Mouse (Mus musculus): ENCODE results near the gene Osbpl6. TPM values are rescaled to one million over a fixed set of nuclear protein-coding genes. Genes with fewer than 3 reads are reported as not detected.
A peak's percentile ranks its signal among the peaks of the same experiment; 100 is the strongest.

Gene Osbpl6
- polyA plus RNA-seq, 1 experiment from 2014 or later, result 11.0 TPM

- H3K4me3 ChIP-seq (ENCODE audit: low read depth, low read length), result no peak overlapping the region
- DNase-seq (ENCODE audit: low spot score) (no peak), ATAC-seq (ENCODE audit: low read depth) (no peak)
- no peak overlapping the region for H3K9ac ChIP-seq (ENCODE audit: low read depth, low read length)
- H3K4me1 ChIP-seq (ENCODE audit: control insufficient read depth, insufficient read depth, low read length), result no peaks in the 10 kb centered on the region
- no peaks in the 10 kb centered on the region for H3K9me3 ChIP-seq (ENCODE audit: control insufficient read depth, low read length)
- no peaks in the 10 kb centered on the region for H3K36me3 ChIP-seq (ENCODE audit: control insufficient read depth, insufficient read depth, low read length)
- WGBS, result 95% methylated on average over 11 of the region's 11 CpGs
- no peak overlapping the region for H3K27ac ChIP-seq (replicated peaks; ENCODE audit: low read depth, low read length)
- H3K27me3 ChIP-seq (replicated peaks; ENCODE audit: control insufficient read depth, insufficient read depth, low read length), result no peaks in the 10 kb centered on the region
- H3K4me2 ChIP-seq (ENCODE audit: low read depth, low read length), result no peak overlapping the region
Measured at GRCm38 (mm10) chr2:76498891-76499290, 92.6 kb downstream of the Osbpl6 start.

- Histone ChIP-seq H3K4me1 (ENCODE audit: control insufficient read depth, insufficient read depth, low read length) (no peaks in the 10 kb centered on the region), H3K9me3 (ENCODE audit: control insufficient read depth, low read length) (0 out of 2 replicates have a peak, but pooled peaks cover 3% of the 10 kb centered on the region), H3K27me3 (replicated peaks; ENCODE audit: control insufficient read depth, insufficient read depth, low read length) (no peaks in the 10 kb centered on the region), H3K27ac (replicated peaks; ENCODE audit: low read depth, low read length) (no peak overlapping the region), H3K4me2 (ENCODE audit: low read depth, low read length) (no peak overlapping the region), H3K4me3 (ENCODE audit: low read depth, low read length) (no peak overlapping the region), H3K36me3 (ENCODE audit: control insufficient read depth, insufficient read depth, low read length) (no peaks in the 10 kb centered on the region), H3K9ac (ENCODE audit: low read depth, low read length) (no peak overlapping the region)
- WGBS, result 42% methylated on average over 12 of the region's 12 CpGs
- no peak for DNase-seq (ENCODE audit: low spot score)
- no peak for ATAC-seq (ENCODE audit: low read depth)
Measured at GRCm38 (mm10) chr2:76504122-76504839, 98.0 kb downstream of the Osbpl6 start.

- no peaks in the 10 kb centered on the region for H3K4me1 ChIP-seq (ENCODE audit: control insufficient read depth, insufficient read depth, low read length)
- H3K27ac ChIP-seq (replicated peaks; ENCODE audit: low read depth, low read length), result no peak overlapping the region
- DNase-seq (ENCODE audit: low spot score), result no peak
- WGBS, result 91% methylated on average over 2 of the region's 2 CpGs
- no peak overlapping the region for H3K4me2 ChIP-seq (ENCODE audit: low read depth, low read length)
- H3K9ac ChIP-seq (ENCODE audit: low read depth, low read length), result no peak overlapping the region
- 0 out of 2 replicates have a peak, but pooled peaks cover 3% of the 10 kb centered on the region for H3K9me3 ChIP-seq (ENCODE audit: control insufficient read depth, low read length)
- no peak for ATAC-seq (ENCODE audit: low read depth)
- H3K27me3 ChIP-seq (replicated peaks; ENCODE audit: control insufficient read depth, insufficient read depth, low read length), result no peaks in the 10 kb centered on the region
- H3K36me3 ChIP-seq (ENCODE audit: control insufficient read depth, insufficient read depth, low read length), result no peaks in the 10 kb centered on the region
- no peak overlapping the region for H3K4me3 ChIP-seq (ENCODE audit: low read depth, low read length)
Measured at GRCm38 (mm10) chr2:76504989-76505388, 98.7 kb downstream of the Osbpl6 start.

GRCm38 (mm10) chr2:76511281-76511721 is 105.0 kb downstream of the Osbpl6 start:
- H3K9ac ChIP-seq (ENCODE audit: low read depth, low read length), result no peak overlapping the region

GRCm38 (mm10) chr2:76512133-76512532 is 105.8 kb downstream of the Osbpl6 start:
- ATAC-seq (ENCODE audit: low read depth), result no peak

More at GRCm38 (mm10) chr2:76511281-76511721, 105.0 kb downstream of the Osbpl6 start:
- DNase-seq (ENCODE audit: low spot score), result no peak
- peak; percentile 26; the same call in 1 of the 2 replicates for ATAC-seq (ENCODE audit: low read depth)
- Histone ChIP-seq H3K9me3 (ENCODE audit: control insufficient read depth, low read length) (0 out of 2 replicates have a peak, but pooled peaks cover 3% of the 10 kb centered on the region), H3K36me3 (ENCODE audit: control insufficient read depth, insufficient read depth, low read length) (no peaks in the 10 kb centered on the region), H3K4me3 (ENCODE audit: low read depth, low read length) (no peak overlapping the region), H3K4me2 (ENCODE audit: low read depth, low read length) (no peak overlapping the region), H3K4me1 (ENCODE audit: control insufficient read depth, insufficient read depth, low read length) (no peaks in the 10 kb centered on the region), H3K27me3 (replicated peaks; ENCODE audit: control insufficient read depth, insufficient read depth, low read length) (no peaks in the 10 kb centered on the region), H3K27ac (replicated peaks; ENCODE audit: low read depth, low read length) (no peak overlapping the region)
- WGBS, result 82% methylated on average over 8 of the region's 8 CpGs

GRCm38 (mm10) chr2:76512888-76513287 is 106.6 kb downstream of the Osbpl6 start:
- ATAC-seq (ENCODE audit: low read depth) (no peak), DNase-seq (ENCODE audit: low spot score) (no peak)
- H3K27ac ChIP-seq (replicated peaks; ENCODE audit: low read depth, low read length), result no peak overlapping the region
- no peaks in the 10 kb centered on the region for H3K9me3 ChIP-seq (ENCODE audit: control insufficient read depth, low read length)
- no peaks in the 10 kb centered on the region for H3K36me3 ChIP-seq (ENCODE audit: control insufficient read depth, insufficient read depth, low read length)
- H3K4me3 ChIP-seq (ENCODE audit: low read depth, low read length), result no peak overlapping the region
- no peak overlapping the region for H3K4me2 ChIP-seq (ENCODE audit: low read depth, low read length)
- no peaks in the 10 kb centered on the region for H3K4me1 ChIP-seq (ENCODE audit: control insufficient read depth, insufficient read depth, low read length)
- no peak overlapping the region for H3K9ac ChIP-seq (ENCODE audit: low read depth, low read length)
- H3K27me3 ChIP-seq (replicated peaks; ENCODE audit: control insufficient read depth, insufficient read depth, low read length), result no peaks in the 10 kb centered on the region
- WGBS, result 75% methylated on average over 6 of the region's 6 CpGs

More at GRCm38 (mm10) chr2:76512133-76512532, 105.8 kb downstream of the Osbpl6 start:
- WGBS, result 86% methylated on average over 6 of the region's 6 CpGs
- Histone ChIP-seq H3K4me1 (ENCODE audit: control insufficient read depth, insufficient read depth, low read length) (no peaks in the 10 kb centered on the region), H3K4me2 (ENCODE audit: low read depth, low read length) (no peak overlapping the region), H3K27me3 (replicated peaks; ENCODE audit: control insufficient read depth, insufficient read depth, low read length) (no peaks in the 10 kb centered on the region), H3K9ac (ENCODE audit: low read depth, low read length) (no peak overlapping the region), H3K9me3 (ENCODE audit: control insufficient read depth, low read length) (0 out of 2 replicates have a peak, but pooled peaks cover 3% of the 10 kb centered on the region), H3K27ac (replicated peaks; ENCODE audit: low read depth, low read length) (no peak overlapping the region), H3K4me3 (ENCODE audit: low read depth, low read length) (no peak overlapping the region), H3K36me3 (ENCODE audit: control insufficient read depth, insufficient read depth, low read length) (no peaks in the 10 kb centered on the region)
- DNase-seq (ENCODE audit: low spot score), result no peak

GRCm38 (mm10) chr2:76513296-76513695 is 107.0 kb downstream of the Osbpl6 start:
- no peaks in the 10 kb centered on the region for H3K9me3 ChIP-seq (ENCODE audit: control insufficient read depth, low read length)
- DNase-seq (ENCODE audit: low spot score), result no peak
- 54% methylated on average over 3 of the region's 3 CpGs for WGBS
- no peak overlapping the region for H3K27ac ChIP-seq (replicated peaks; ENCODE audit: low read depth, low read length)
- H3K4me3 ChIP-seq (ENCODE audit: low read depth, low read length), result no peak overlapping the region
- no peaks in the 10 kb centered on the region for H3K27me3 ChIP-seq (replicated peaks; ENCODE audit: control insufficient read depth, insufficient read depth, low read length)
- H3K4me2 ChIP-seq (ENCODE audit: low read depth, low read length), result no peak overlapping the region
- no peak for ATAC-seq (ENCODE audit: low read depth)
- no peaks in the 10 kb centered on the region for H3K36me3 ChIP-seq (ENCODE audit: control insufficient read depth, insufficient read depth, low read length)
- H3K4me1 ChIP-seq (ENCODE audit: control insufficient read depth, insufficient read depth, low read length), result no peaks in the 10 kb centered on the region
- H3K9ac ChIP-seq (ENCODE audit: low read depth, low read length), result no peak overlapping the region

- 79% methylated on average over 14 of the region's 14 CpGs for WGBS
- Histone ChIP-seq H3K9ac (ENCODE audit: low read depth, low read length) (no peak overlapping the region), H3K4me1 (ENCODE audit: control insufficient read depth, insufficient read depth, low read length) (no peaks in the 10 kb centered on the region), H3K9me3 (ENCODE audit: control insufficient read depth, low read length) (no peaks in the 10 kb centered on the region), H3K27me3 (replicated peaks; ENCODE audit: control insufficient read depth, insufficient read depth, low read length) (no peaks in the 10 kb centered on the region), H3K4me2 (ENCODE audit: low read depth, low read length) (no peak overlapping the region), H3K36me3 (ENCODE audit: control insufficient read depth, insufficient read depth, low read length) (no peaks in the 10 kb centered on the region), H3K27ac (replicated peaks; ENCODE audit: low read depth, low read length) (no peak overlapping the region), H3K4me3 (ENCODE audit: low read depth, low read length) (no peak overlapping the region)
- no peak for ATAC-seq (ENCODE audit: low read depth)
- no peak for DNase-seq (ENCODE audit: low spot score)
Measured at GRCm38 (mm10) chr2:76517471-76517870, 111.2 kb downstream of the Osbpl6 start.
